Mouse (Mus musculus) kidney, embryonic 15.5 days (tissue): ENCODE data around the gene Gm8113. TPM values are rescaled to one million over a fixed set of nuclear protein-coding genes. Genes with fewer than 3 reads are reported as not detected.
"Not testable (repeated sequence)": the region's sequence is repeated elsewhere in the genome, so short reads cannot be mapped to it uniquely, and the experiment has no call there.

Experiments
- ATAC-seq: fragments of 200-750 bp; cut with Nextera tagmentation; replicated peaks from 2 replicates; pipeline ENCODE4 v1.8.0; 2017; ENCODE audit warnings: moderate TSS enrichment; ENCODE audit not compliant: low FRiP score
- H3K27ac ChIP-seq: fragments of 300-500 bp; sonication (generic); 2 replicates; pipeline ENCODE4 v1.5.1; 2015; ENCODE audit warnings: mild to moderate bottlenecking, inconsistent platforms
- H3K27me3 ChIP-seq: fragments of 300-500 bp; sonication (generic); 2 replicates; pipeline ENCODE4 v1.6.1; 2015; ENCODE audit warnings: inconsistent platforms
- H3K36me3 ChIP-seq: fragments of 300-500 bp; sonication (generic); 2 replicates; pipeline ENCODE4 v1.6.1; 2015; ENCODE audit warnings: inconsistent platforms
- H3K4me1 ChIP-seq: fragments of 300-500 bp; sonication (generic); 2 replicates; pipeline ENCODE4 v1.6.1; 2015; ENCODE audit warnings: inconsistent platforms
- H3K4me2 ChIP-seq: fragments of 300-500 bp; sonication (generic); 2 replicates; pipeline ENCODE4 v1.6.1; 2015; ENCODE audit warnings: moderate library complexity, mild to moderate bottlenecking, inconsistent platforms
- H3K4me3 ChIP-seq: fragments of 300-500 bp; sonication (generic); replicated peaks from 2 replicates; pipeline ENCODE4 v1.5.1; 2015; ENCODE audit warnings: mild to moderate bottlenecking, inconsistent platforms
- H3K9ac ChIP-seq: fragments of 300-500 bp; sonication (generic); 2 replicates; pipeline ENCODE4 v1.6.1; 2015; ENCODE audit warnings: mild to moderate bottlenecking, inconsistent platforms
- H3K9me3 ChIP-seq: fragments of 300-500 bp; sonication (generic); replicated peaks from 2 replicates; pipeline ENCODE4 v1.6.1; 2016; ENCODE audit warnings: inconsistent platforms
- WGBS: fragments of 180-500 bp; shearing (Covaris S2); methylation state at CpG from one replicate; pipeline ENCODE4 v1.1.7; 2015; ENCODE audit warnings: mixed read lengths; 5-methylcytosine and 5-hydroxymethylcytosine counted together
- polyA plus RNA-seq: library from polyadenylated mRNA; unstranded; fragments of >200 nt; fragmentation: Nextera tagmentation; extraction: Ambion mirVana; gene quantifications from 2 replicates; pipeline ENCODE4 v1.2.1, GENCODE M21; 2015

The Gm8113 gene
- polyA plus RNA-seq, 1 experiment from 2014 or later: 19.1 TPM

DNA sequence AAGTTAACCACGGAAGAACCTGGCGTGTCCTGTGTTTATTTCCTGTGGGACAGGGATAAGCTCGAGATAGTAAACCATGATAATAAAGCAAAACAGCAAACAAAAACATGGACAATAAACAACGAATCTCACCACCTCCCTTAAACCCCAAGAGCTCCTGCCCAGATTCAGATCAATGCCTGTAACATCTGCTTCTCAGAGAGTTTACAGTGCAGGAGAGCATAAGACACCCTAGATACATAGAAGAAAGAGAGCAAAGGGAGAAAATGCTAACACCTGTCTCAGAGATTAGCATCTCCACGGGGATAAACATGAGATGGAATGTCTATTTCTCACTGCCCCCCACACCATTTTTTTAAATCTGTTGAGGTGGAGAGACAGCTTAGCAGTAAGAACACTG lies 8.2 kb downstream of the Gm8113 start:
- H3K27me3 ChIP-seq, H3K36me3 ChIP-seq, H3K4me3 ChIP-seq, ATAC-seq, H3K4me1 ChIP-seq, H3K27ac ChIP-seq, H3K9me3 ChIP-seq, H3K4me2 ChIP-seq, H3K9ac ChIP-seq: not testable (repeated sequence)
- WGBS: 57% methylated on average over 5 of the region's 5 CpGs

DNA sequence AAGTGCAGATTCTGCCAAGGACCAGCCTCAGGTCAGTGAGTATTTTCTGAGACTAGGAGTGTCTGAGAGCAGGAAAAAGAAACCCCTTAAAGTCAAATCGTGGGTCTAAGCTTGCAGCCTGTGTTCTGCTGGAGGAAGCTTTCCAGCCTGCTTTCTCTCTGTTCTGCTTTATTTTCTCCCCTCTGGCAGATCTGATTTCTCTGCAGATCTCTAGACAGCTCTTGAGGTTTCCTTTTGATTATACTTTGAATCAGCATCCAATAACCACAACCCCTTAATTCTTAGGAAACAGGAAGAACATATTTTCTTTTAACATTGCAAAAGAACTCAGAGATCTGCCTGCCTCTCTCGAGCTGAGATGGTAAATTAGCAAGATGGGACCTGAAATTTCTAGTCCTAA lies 28.2 kb downstream of the Gm8113 start:
- not testable (repeated sequence) for H3K36me3 ChIP-seq, H3K4me2 ChIP-seq, H3K4me1 ChIP-seq, H3K4me3 ChIP-seq, H3K9ac ChIP-seq, H3K27me3 ChIP-seq, H3K9me3 ChIP-seq, ATAC-seq, H3K27ac ChIP-seq
- 23% methylated on average over 2 of the region's 2 CpGs for WGBS

DNA sequence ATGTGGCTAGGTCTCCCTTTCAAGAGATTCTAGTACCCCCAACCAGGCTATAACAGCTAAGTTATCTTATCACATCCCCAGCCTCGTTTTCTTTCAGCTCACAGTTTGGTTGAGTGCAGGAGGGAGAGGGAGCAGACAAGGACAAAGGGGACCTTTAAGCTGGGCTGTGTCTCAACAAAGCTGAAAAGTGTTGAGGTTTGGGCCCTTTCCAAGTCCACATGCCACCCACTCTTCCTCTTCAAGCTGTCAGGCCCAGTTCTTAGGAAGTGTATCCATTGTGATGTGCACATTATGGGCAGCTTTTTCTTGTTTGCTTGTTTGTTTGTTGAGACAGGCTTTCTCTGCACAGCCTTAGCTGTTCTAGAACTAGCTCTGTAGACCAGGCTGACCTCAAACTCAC lies 29.9 kb downstream of the Gm8113 start:
- not testable (repeated sequence) for H3K9me3 ChIP-seq, H3K4me1 ChIP-seq, H3K9ac ChIP-seq, ATAC-seq, H3K27me3 ChIP-seq, H3K36me3 ChIP-seq, H3K4me2 ChIP-seq, H3K4me3 ChIP-seq, H3K27ac ChIP-seq
- no CpG with 5 or more reads among the region's 1 CpGs for WGBS

DNA sequence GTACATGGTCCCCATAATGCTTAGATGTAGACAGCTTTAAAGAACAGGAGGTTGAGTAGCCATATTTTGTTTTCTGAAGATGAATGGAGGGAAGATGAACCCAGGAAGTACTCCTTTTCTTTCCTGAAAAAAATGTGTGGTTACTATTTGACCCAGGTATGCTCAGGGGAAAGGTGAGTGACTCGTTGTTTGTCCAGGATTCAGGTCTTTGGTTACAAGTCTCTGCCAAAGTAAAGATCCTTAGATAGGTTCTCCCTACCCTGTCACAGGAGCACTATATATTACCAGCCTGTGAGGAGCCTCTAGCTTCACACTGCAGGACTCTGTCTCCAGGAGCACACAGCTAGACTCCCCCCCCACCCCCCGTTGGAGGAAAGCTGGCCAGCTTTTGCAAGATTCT lies 31.6 kb downstream of the Gm8113 start, which contains the start of gene Ang5:
Ang5 (plus strand) TSS at position 301 of the 400 bp plus-strand sequence.
- not testable (repeated sequence) for H3K9ac ChIP-seq, H3K4me1 ChIP-seq, ATAC-seq, H3K9me3 ChIP-seq, H3K4me2 ChIP-seq, H3K27me3 ChIP-seq, H3K36me3 ChIP-seq, H3K27ac ChIP-seq, H3K4me3 ChIP-seq
- no CpG with 5 or more reads among the region's 2 CpGs for WGBS

Other genes starting within 250 kb of the Gm8113 start
- not detected in 2 replicates for gene Gm8165, start 248.2 kb upstream of the Gm8113 start, polyA plus RNA-seq
- 1.00 and 1.3 TPM in 2 replicates for gene Gm7324, start 227.6 kb upstream of the Gm8113 start, polyA plus RNA-seq
- not detected in 2 replicates for gene Gm16506, start 197.9 kb upstream of the Gm8113 start, polyA plus RNA-seq
- not detected in 2 replicates for gene Gm6526, start 177.5 kb upstream of the Gm8113 start, polyA plus RNA-seq
- not detected in 2 replicates for gene Gm8180, start 140.6 kb upstream of the Gm8113 start, polyA plus RNA-seq
- 0.55 TPM in 1 of 2 replicates, not detected in the other for gene Ear1, start 49.9 kb upstream of the Gm8113 start, polyA plus RNA-seq
- not detected in 2 replicates for gene Ear10, start 1.8 kb upstream of the Gm8113 start, polyA plus RNA-seq
- not detected in 2 replicates for gene Ang5, start 31.7 kb downstream of the Gm8113 start, polyA plus RNA-seq
- not detected in 2 replicates for gene Ang6, start 76.9 kb downstream of the Gm8113 start, polyA plus RNA-seq
- 0.32 and 0.83 TPM in 2 replicates for gene Ear2, start 177.3 kb downstream of the Gm8113 start, polyA plus RNA-seq
- gene Gm3327, start 198.5 kb downstream of the Gm8113 start, polyA plus RNA-seq: not detected in 2 replicates